Mouse (Mus musculus): Measurements from ENCODE around the gene Zbtb43. TPM values are rescaled to one million over a fixed set of nuclear protein-coding genes. Genes with fewer than 3 reads are reported as not detected.
A peak's percentile ranks its signal among the peaks of the same experiment; 100 is the strongest.

Gene Zbtb43
- polyA plus RNA-seq, 1 experiment: 9.9 TPM

DNA sequence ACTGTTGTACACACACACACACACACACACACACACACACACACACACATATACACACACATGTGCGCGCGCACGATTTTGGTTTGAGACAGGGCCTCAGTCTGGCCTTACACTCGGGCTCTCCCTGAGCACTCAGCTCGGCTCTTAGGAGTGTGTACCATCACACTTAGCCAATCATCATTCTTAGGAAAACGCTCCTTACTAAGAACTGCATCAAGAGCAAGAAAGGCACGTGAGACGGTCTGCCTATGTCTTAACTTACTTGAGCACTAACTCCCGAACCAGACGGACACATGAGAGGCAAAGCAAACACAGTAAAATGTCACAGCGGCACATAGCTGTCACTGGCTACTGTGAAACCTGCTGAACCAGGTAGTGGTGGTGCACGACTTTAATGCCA, 54.3 kb downstream of the Zbtb43 start:
- Histone ChIP-seq H3K4me3 (replicated peaks; ENCODE audit: extremely low read depth, low read depth, low read length) (no peak overlapping the region), H3K4me1 (ENCODE audit: control insufficient read depth, insufficient read depth, low read length) (no peaks in the 10 kb centered on the region)
- no peak for TF ChIP-seq CTCF (IDR thresholded peaks at IDR 0.05; ENCODE audit: insufficient read depth, low read length)
- TF ChIP-seq POLR2A (IDR thresholded peaks at IDR 0.05; ENCODE audit: borderline replicate concordance, extremely low read depth, low read depth, low read length): no peak
- no peak for DNase-seq
- WGBS: 73% methylated on average over 13 of the region's 13 CpGs

DNA sequence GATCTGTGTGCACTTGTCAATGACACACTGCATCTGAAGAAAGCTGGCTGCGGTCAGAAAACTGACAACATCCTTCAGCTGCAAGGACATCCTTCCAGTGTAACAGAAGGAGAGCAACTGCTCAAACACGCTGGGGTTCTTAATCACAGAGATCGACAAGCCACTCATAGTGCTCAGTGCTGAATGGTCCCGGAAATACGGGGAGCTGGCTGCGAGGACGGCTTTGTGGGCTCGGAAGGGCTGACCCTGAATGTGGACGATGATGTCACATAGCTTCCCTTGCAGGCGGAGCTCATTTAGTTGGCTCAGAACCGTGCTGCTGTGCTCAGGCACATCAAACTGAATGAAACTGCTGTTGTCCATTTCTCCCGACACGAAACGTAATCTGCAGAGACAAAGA, 56.2 kb downstream of the Zbtb43 start:
- no peaks in the 10 kb centered on the region for H3K4me1 ChIP-seq (ENCODE audit: control insufficient read depth, insufficient read depth, low read length)
- TF ChIP-seq POLR2A (IDR thresholded peaks at IDR 0.05; ENCODE audit: borderline replicate concordance, extremely low read depth, low read depth, low read length) (no peak), CTCF (IDR thresholded peaks at IDR 0.05; ENCODE audit: insufficient read depth, low read length) (no peak)
- WGBS: 71% methylated on average over 14 of the region's 14 CpGs
- no peak overlapping the region for H3K4me3 ChIP-seq (replicated peaks; ENCODE audit: extremely low read depth, low read depth, low read length)
- no peak for DNase-seq

DNA sequence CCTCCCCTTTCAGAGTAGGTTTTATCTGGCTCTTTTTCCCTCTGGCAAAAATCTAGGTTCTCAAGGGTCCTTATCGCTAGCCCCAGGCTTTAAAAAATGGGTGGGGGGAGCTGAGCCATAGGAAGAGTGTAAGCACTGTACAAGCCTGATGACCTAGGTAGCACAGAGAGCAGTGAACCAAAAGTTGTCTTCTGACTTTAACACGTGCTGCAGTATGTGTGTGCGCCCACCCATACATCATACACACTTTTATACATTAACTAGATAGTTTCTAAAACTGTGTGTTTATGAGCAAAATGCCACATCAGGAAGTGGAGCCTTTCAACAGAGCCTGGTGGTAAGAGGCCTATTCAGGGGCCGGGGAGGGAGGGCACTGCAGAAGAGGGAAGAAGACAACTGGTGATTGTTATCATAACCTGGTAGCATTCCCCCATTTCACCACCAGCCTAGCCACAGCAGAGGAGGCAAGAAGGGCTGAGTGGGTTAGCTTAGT, 64.8 kb downstream of the Zbtb43 start:
- TF ChIP-seq POLR2A (IDR thresholded peaks at IDR 0.05; ENCODE audit: borderline replicate concordance, extremely low read depth, low read depth, low read length) (no peak), CTCF (IDR thresholded peaks at IDR 0.05; ENCODE audit: insufficient read depth, low read length) (no peak)
- DNase-seq: no peak
- Histone ChIP-seq H3K4me3 (replicated peaks; ENCODE audit: extremely low read depth, low read depth, low read length) (no peak overlapping the region), H3K4me1 (ENCODE audit: control insufficient read depth, insufficient read depth, low read length) (peaks cover 3% of the 10 kb centered on the region)
- 58% methylated on average over 4 of the region's 4 CpGs for WGBS

DNA sequence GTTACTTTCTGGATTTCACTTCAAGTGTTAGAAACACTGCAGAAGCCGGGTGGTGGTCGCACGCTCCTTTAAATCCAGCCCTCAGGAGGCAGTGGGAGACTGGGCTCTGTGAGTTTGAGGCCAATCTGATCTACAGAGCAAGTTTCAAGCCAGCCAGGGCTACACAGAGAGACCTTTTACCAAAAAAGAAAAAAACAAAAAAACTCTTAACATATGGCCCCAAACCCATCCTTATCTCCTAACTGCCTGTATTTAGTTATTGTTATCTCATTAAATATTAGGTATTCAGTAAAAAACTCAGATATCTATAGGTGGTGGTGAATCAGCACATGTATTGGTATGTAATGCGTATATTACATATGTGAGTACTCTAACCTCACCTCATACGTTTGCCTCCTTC, 65.7 kb downstream of the Zbtb43 start:
- DNase-seq: no peak
- 70% methylated on average over 5 of the region's 5 CpGs for WGBS
- Histone ChIP-seq H3K4me1 (ENCODE audit: control insufficient read depth, insufficient read depth, low read length) (peaks cover 3% of the 10 kb centered on the region), H3K4me3 (replicated peaks; ENCODE audit: extremely low read depth, low read depth, low read length) (no peak overlapping the region)
- TF ChIP-seq POLR2A (IDR thresholded peaks at IDR 0.05; ENCODE audit: borderline replicate concordance, extremely low read depth, low read depth, low read length): no peak
- TF ChIP-seq CTCF (IDR thresholded peaks at IDR 0.05; ENCODE audit: insufficient read depth, low read length): no peak

DNA sequence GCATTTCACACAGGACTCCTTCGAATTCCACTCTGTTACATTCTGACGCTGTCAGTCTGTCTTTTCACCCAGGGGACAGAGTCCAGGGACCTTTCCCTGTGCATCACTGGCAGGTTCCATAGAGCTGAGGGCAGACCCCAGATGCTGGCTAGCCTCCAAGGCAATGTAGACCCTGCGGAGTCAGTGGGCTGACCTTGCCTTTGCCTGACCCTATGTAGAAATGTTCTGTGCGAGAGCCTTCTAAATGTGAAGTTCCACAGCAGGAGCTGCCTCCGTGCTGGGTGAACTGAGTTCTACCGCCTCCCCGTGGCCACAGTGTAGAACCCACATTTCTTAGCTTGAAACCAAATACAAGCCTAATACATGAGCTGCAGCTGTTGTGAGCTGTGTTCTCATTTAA, 66.1 kb downstream of the Zbtb43 start:
- DNase-seq: peak; percentile 56
- peaks cover 3% of the 10 kb centered on the region for H3K4me1 ChIP-seq (ENCODE audit: control insufficient read depth, insufficient read depth, low read length)
- WGBS: 31% methylated on average over 7 of the region's 7 CpGs
- H3K4me3 ChIP-seq (replicated peaks; ENCODE audit: extremely low read depth, low read depth, low read length): no peak overlapping the region
- TF ChIP-seq POLR2A (IDR thresholded peaks at IDR 0.05; ENCODE audit: borderline replicate concordance, extremely low read depth, low read depth, low read length): no peak
- peak; percentile 76; the same call in 1 of the 2 replicates for TF ChIP-seq CTCF (IDR thresholded peaks at IDR 0.05; ENCODE audit: insufficient read depth, low read length)

DNA sequence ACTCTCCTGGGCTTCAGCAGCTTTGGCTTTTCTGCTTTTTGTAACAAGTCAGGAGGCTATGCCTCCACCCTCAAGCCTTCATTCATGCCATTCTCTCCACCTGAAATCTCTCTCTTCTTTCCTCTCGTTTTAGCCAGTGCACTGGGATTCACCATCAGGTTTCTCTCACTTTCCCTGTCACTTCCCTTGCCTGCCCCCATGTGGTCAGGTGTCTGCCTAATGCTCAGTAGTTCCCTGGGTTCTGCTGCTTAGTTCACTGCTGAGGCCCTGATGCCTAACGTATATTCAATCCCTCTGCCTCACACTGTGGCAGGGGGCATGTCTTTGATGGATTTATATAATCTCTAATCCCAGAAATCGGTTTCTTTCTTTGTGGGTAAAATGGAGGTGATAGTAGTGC, 67.1 kb downstream of the Zbtb43 start:
- Histone ChIP-seq H3K4me1 (ENCODE audit: control insufficient read depth, insufficient read depth, low read length) (no peaks in the 10 kb centered on the region), H3K4me3 (replicated peaks; ENCODE audit: extremely low read depth, low read depth, low read length) (no peak overlapping the region)
- DNase-seq: no peak
- TF ChIP-seq POLR2A (IDR thresholded peaks at IDR 0.05; ENCODE audit: borderline replicate concordance, extremely low read depth, low read depth, low read length): no peak
- TF ChIP-seq CTCF (IDR thresholded peaks at IDR 0.05; ENCODE audit: insufficient read depth, low read length): no peak
- 39% methylated on average over 3 of the region's 3 CpGs for WGBS

DNA sequence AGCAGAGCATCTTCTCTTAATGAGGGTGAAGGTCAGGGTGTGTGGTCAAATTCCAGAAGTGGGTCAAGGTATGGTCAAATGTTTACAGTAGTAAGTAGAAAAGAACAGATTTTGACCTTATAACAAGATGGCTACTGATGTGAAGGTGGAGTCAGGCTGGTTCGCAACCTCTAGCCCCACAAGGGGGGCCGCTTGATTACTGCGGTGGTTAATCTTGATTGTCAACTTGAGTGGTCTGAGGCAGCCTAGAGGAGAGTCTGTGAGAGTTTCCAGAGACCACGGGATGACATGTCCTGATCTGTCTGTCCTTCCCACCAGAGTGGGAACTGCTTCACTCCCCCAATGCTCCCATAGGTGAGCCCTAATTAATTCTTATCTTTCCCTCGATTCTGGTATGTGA, 67.8 kb downstream of the Zbtb43 start:
- Histone ChIP-seq H3K4me3 (replicated peaks; ENCODE audit: extremely low read depth, low read depth, low read length) (no peak overlapping the region), H3K4me1 (ENCODE audit: control insufficient read depth, insufficient read depth, low read length) (no peaks in the 10 kb centered on the region)
- WGBS: 76% methylated on average over 5 of the region's 5 CpGs
- DNase-seq: no peak
- TF ChIP-seq CTCF (IDR thresholded peaks at IDR 0.05; ENCODE audit: insufficient read depth, low read length) (no peak), POLR2A (IDR thresholded peaks at IDR 0.05; ENCODE audit: borderline replicate concordance, extremely low read depth, low read depth, low read length) (no peak)

Other genes with a start within 250 kb of the Zbtb43 start
- gene Ralgps1, start 97.1 kb downstream of the Zbtb43 start, polyA plus RNA-seq (2012; rRNA removed): 4.7 and 5.9 TPM in 2 replicates
- 13.4 and 16.4 TPM in 2 replicates for gene Zbtb34, start 37.2 kb downstream of the Zbtb43 start, polyA plus RNA-seq (2012; rRNA removed)
- 0.16 and 0.31 TPM in 2 replicates for gene Lmx1b, start 172.0 kb upstream of the Zbtb43 start, polyA plus RNA-seq (2012; rRNA removed)